Mouse (Mus musculus): ENCODE measurements around the gene Hbb-bt.
"Not testable (repeated sequence)": the region's sequence is repeated elsewhere in the genome, so short reads cannot be mapped to it uniquely, and the experiment has no call there.

DNA sequence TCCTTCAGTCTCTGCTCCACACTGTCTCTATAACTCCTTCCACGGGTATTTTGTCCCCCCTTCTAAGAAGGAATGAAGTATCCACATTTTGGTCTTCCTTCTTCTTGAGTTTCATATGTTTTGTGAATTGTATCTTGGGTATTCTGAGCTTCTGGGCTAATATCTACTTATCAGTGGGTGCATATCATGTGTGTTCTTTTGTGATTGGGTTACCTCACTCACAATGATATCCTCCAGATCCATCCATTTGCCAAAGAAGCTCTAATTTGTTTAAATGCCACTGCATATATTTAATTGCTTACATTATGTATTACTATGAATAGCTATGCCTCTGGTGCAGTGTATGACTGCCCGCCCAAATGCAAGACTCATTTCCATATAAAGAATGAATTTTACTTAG is 5.7 kb downstream of the Hbb-bt start:
- TF ChIP-seq CTCF (IDR thresholded peaks at IDR 0.05; ENCODE audit: borderline replicate concordance, control insufficient read depth, extremely low read depth, insufficient read depth, low read length, poor library complexity); POLR2A (IDR thresholded peaks at IDR 0.05; ENCODE audit: control insufficient read depth, extremely low read depth, insufficient read depth, low read length, poor library complexity): not testable (repeated sequence)
